Mouse (Mus musculus): Measurements from ENCODE around the gene Pdlim7. TPM values are rescaled to one million over a fixed set of nuclear protein-coding genes. Genes with fewer than 3 reads are reported as not detected.

Gene Pdlim7
- polyA plus RNA-seq, 1 experiment: 84.4 TPM

DNA sequence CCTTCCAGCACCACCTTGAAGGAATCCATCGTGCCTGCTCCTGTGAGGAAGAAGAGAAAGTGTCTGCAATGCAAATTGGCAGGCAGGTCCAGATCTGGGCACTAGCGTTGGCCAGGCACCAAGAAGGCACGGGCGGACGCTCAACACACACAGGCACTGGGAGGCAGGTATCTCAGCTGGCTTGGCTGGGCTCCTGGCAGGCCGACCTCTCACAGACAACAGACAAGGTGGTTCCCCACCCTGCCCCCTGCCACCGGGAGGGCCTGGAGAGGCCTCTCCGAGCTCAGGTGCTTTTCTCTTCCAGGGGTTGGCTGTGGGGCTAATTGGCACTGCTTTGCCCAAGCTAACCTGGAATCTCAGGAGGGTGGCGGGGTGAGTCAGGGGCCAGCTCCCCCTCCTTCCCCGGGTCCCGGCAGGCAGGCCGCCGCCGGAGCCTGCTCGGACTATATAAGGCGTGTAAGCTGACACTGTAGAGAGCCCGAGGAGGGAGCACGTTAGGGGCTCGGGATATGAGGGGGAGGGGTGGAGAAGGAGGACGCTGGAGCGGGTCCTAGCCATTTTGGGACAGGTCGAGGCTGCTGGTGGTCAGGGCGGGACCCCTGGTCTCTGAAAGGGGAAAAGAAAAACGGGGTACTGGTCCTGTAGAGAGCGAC, 971 bp downstream of the Pdlim7 start:
- Histone ChIP-seq H3K27ac (ENCODE audit: insufficient read depth, low read length) (no peak overlapping the region), H3K9ac (ENCODE audit: low read depth, poor library complexity, severe bottlenecking) (peak overlapping the region; percentile 74), H3K4me3 (ENCODE audit: low read depth, low read length) (peak overlapping the region; percentile 76), H3K4me1 (ENCODE audit: control insufficient read depth, insufficient read depth, low read length) (peaks cover 11% of the 10 kb centered on the region), H3K9me3 (replicated peaks; ENCODE audit: control insufficient read depth, insufficient read depth, low read length, poor library complexity, severe bottlenecking) (no peaks in the 10 kb centered on the region), H3K27me3 (ENCODE audit: control insufficient read depth, insufficient read depth, low read length, poor library complexity, severe bottlenecking) (no peaks in the 10 kb centered on the region), H3K36me3 (ENCODE audit: control insufficient read depth, insufficient read depth, low read length, poor library complexity, severe bottlenecking) (no peaks in the 10 kb centered on the region)
- TF ChIP-seq EP300 (IDR thresholded peaks at IDR 0.05; ENCODE audit: insufficient read depth, low read depth, low read length) (0 out of 2 replicates have a peak, but pooled peaks have one; percentile 6), POLR2A (IDR thresholded peaks at IDR 0.05; ENCODE audit: insufficient read depth, low read length) (no peak)

GRCm38 (mm10) chr13:55511492-55511861, 2.0 kb downstream of the Pdlim7 start:
- Histone ChIP-seq H3K27me3 (ENCODE audit: control insufficient read depth, insufficient read depth, low read length, poor library complexity, severe bottlenecking) (no peaks in the 10 kb centered on the region), H3K9ac (ENCODE audit: low read depth, poor library complexity, severe bottlenecking) (peak overlapping the region; percentile 18; the same call in 1 of the 2 replicates), H3K36me3 (ENCODE audit: control insufficient read depth, insufficient read depth, low read length, poor library complexity, severe bottlenecking) (no peaks in the 10 kb centered on the region), H3K27ac (ENCODE audit: insufficient read depth, low read length) (peak overlapping the region; percentile 67), H3K4me1 (ENCODE audit: control insufficient read depth, insufficient read depth, low read length) (peaks cover 11% of the 10 kb centered on the region), H3K9me3 (replicated peaks; ENCODE audit: control insufficient read depth, insufficient read depth, low read length, poor library complexity, severe bottlenecking) (no peaks in the 10 kb centered on the region), H3K4me3 (ENCODE audit: low read depth, low read length) (no peak overlapping the region)
- no peak for TF ChIP-seq POLR2A (IDR thresholded peaks at IDR 0.05; ENCODE audit: insufficient read depth, low read length)
- no peak for TF ChIP-seq EP300 (IDR thresholded peaks at IDR 0.05; ENCODE audit: insufficient read depth, low read depth, low read length)
- TF ChIP-seq CTCF (IDR thresholded peaks at IDR 0.05; ENCODE audit: low read depth, low read length): no peak

DNA sequence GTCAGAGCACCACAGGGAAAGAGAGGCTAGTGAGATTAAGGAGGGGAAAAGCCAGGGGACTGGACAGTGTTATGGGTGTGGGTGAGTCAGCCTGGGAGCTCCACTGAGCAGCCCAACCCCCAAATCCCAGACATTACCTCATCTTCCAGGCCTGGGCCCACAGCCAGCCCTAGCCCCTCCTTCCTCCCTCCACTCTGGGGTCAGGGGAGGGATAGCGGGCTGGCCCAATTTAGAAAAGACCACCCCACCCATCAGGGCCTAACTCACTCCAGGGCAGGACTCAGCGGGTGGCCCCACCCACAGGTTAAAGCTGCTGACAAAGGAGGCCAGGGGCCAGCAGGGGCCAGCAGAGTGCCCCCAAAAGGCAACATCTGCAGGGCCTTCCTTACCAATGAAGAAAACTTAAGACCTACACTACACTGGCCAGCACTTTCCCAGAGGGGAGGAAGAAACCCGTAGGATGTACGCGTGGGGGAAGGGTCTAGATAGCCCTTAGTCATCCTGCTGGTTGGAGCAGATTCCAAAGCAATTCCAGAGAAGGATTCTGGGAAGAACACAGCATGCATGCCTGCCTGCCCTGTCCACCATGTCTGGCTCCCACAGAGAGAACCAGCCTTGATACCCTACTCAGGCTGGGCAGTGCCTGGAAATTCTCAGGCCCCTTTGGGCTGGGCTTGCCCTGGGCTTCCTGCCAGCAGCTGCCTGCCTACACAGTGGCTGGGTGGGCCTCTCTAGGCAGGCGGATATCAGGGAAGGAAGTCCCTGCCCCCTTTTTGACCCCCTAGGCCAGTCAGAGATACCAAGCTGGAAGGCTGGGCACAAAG, 2.6 kb downstream of the Pdlim7 start:
- no peak overlapping the region for H3K4me3 ChIP-seq (ENCODE audit: low read depth, low read length)
- H3K4me1 ChIP-seq (ENCODE audit: control insufficient read depth, insufficient read depth, low read length): peaks cover 11% of the 10 kb centered on the region
- H3K27me3 ChIP-seq (ENCODE audit: control insufficient read depth, insufficient read depth, low read length, poor library complexity, severe bottlenecking): no peaks in the 10 kb centered on the region
- no peaks in the 10 kb centered on the region for H3K9me3 ChIP-seq (replicated peaks; ENCODE audit: control insufficient read depth, insufficient read depth, low read length, poor library complexity, severe bottlenecking)
- H3K27ac ChIP-seq (ENCODE audit: insufficient read depth, low read length): peak overlapping the region; percentile 67
- peaks cover 4% of the 10 kb centered on the region; the same call in 1 of the 2 replicates for H3K36me3 ChIP-seq (ENCODE audit: control insufficient read depth, insufficient read depth, low read length, poor library complexity, severe bottlenecking)
- TF ChIP-seq CTCF (IDR thresholded peaks at IDR 0.05; ENCODE audit: low read depth, low read length) (peak; percentile 20), EP300 (IDR thresholded peaks at IDR 0.05; ENCODE audit: insufficient read depth, low read depth, low read length) (no peak), POLR2A (IDR thresholded peaks at IDR 0.05; ENCODE audit: insufficient read depth, low read length) (no peak)
- H3K9ac ChIP-seq (ENCODE audit: low read depth, poor library complexity, severe bottlenecking): peak overlapping the region; percentile 18

GRCm38 (mm10) chr13:55510332-55510667, 3.2 kb downstream of the Pdlim7 start:
- no peak overlapping the region for H3K4me3 ChIP-seq (ENCODE audit: low read depth, low read length)
- TF ChIP-seq EP300 (IDR thresholded peaks at IDR 0.05; ENCODE audit: insufficient read depth, low read depth, low read length): 0 out of 2 replicates have a peak, but pooled peaks have one; percentile 20
- no peak for TF ChIP-seq CTCF (IDR thresholded peaks at IDR 0.05; ENCODE audit: low read depth, low read length)
- H3K9ac ChIP-seq (ENCODE audit: low read depth, poor library complexity, severe bottlenecking): peak overlapping the region; percentile 18; the same call in 1 of the 2 replicates
- peak overlapping the region; percentile 67 for H3K27ac ChIP-seq (ENCODE audit: insufficient read depth, low read length)
- H3K4me1 ChIP-seq (ENCODE audit: control insufficient read depth, insufficient read depth, low read length): peaks cover 11% of the 10 kb centered on the region
- peaks cover 6% of the 10 kb centered on the region; the same call in 1 of the 2 replicates for H3K36me3 ChIP-seq (ENCODE audit: control insufficient read depth, insufficient read depth, low read length, poor library complexity, severe bottlenecking)
- H3K9me3 ChIP-seq (replicated peaks; ENCODE audit: control insufficient read depth, insufficient read depth, low read length, poor library complexity, severe bottlenecking): no peaks in the 10 kb centered on the region
- no peaks in the 10 kb centered on the region for H3K27me3 ChIP-seq (ENCODE audit: control insufficient read depth, insufficient read depth, low read length, poor library complexity, severe bottlenecking)

DNA sequence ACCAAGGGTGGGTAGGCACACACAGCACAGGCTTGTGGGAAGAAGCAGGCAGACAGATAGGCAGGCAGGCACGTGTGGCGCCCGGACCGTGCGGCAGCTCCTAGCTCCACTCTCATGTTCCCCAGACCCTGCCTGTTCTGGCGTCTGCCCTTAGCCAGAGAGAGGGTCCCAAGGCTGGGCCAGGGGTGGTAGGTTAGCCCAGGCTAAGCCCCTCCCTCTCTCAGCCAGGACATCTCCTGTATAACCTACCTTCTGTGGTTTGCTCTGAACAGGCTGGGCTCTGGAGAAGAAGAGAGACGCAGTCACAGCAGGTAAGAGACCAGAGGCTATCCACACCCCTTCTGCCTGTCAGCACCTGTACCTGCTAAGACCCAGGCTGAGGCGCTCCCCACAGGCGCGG, 4.9 kb downstream of the Pdlim7 start:
- Histone ChIP-seq H3K4me1 (ENCODE audit: control insufficient read depth, insufficient read depth, low read length) (peaks cover 11% of the 10 kb centered on the region), H3K9me3 (replicated peaks; ENCODE audit: control insufficient read depth, insufficient read depth, low read length, poor library complexity, severe bottlenecking) (no peaks in the 10 kb centered on the region), H3K36me3 (ENCODE audit: control insufficient read depth, insufficient read depth, low read length, poor library complexity, severe bottlenecking) (peaks cover 15% of the 10 kb centered on the region), H3K9ac (ENCODE audit: low read depth, poor library complexity, severe bottlenecking) (no peak overlapping the region), H3K27ac (ENCODE audit: insufficient read depth, low read length) (no peak overlapping the region), H3K27me3 (ENCODE audit: control insufficient read depth, insufficient read depth, low read length, poor library complexity, severe bottlenecking) (no peaks in the 10 kb centered on the region), H3K4me3 (ENCODE audit: low read depth, low read length) (peak overlapping the region; percentile 28; the same call in 1 of the 2 replicates)
- TF ChIP-seq POLR2A (IDR thresholded peaks at IDR 0.05; ENCODE audit: insufficient read depth, low read length) (no peak), CTCF (IDR thresholded peaks at IDR 0.05; ENCODE audit: low read depth, low read length) (no peak), EP300 (IDR thresholded peaks at IDR 0.05; ENCODE audit: insufficient read depth, low read depth, low read length) (no peak)

DNA sequence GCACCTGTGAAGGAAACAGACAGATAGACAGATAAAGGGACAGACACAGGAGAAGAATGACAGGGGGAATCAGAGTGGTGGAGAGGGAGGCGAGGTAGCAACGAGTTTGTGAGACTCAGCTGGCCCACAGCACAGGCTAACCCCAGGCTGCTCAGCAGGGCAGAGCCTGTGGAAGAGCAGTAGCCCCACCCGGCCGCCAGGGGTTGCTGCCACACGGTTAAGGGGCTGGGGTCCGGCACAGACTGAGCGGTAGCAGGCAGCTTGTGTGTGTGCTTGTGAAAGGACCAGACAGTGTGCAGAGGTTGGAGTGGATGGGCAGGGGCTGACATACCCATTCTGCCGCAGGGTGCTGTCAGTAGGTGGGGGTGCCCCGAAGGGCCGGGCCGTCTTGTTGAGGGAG, 5.6 kb downstream of the Pdlim7 start:
- Histone ChIP-seq H3K4me1 (ENCODE audit: control insufficient read depth, insufficient read depth, low read length) (peaks cover 11% of the 10 kb centered on the region), H3K27ac (ENCODE audit: insufficient read depth, low read length) (no peak overlapping the region), H3K4me3 (ENCODE audit: low read depth, low read length) (no peak overlapping the region), H3K27me3 (ENCODE audit: control insufficient read depth, insufficient read depth, low read length, poor library complexity, severe bottlenecking) (no peaks in the 10 kb centered on the region), H3K36me3 (ENCODE audit: control insufficient read depth, insufficient read depth, low read length, poor library complexity, severe bottlenecking) (peaks cover 20% of the 10 kb centered on the region), H3K9me3 (replicated peaks; ENCODE audit: control insufficient read depth, insufficient read depth, low read length, poor library complexity, severe bottlenecking) (no peaks in the 10 kb centered on the region), H3K9ac (ENCODE audit: low read depth, poor library complexity, severe bottlenecking) (no peak overlapping the region)
- no peak for TF ChIP-seq POLR2A (IDR thresholded peaks at IDR 0.05; ENCODE audit: insufficient read depth, low read length)
- peak; percentile 60 for TF ChIP-seq CTCF (IDR thresholded peaks at IDR 0.05; ENCODE audit: low read depth, low read length)
- no peak for TF ChIP-seq EP300 (IDR thresholded peaks at IDR 0.05; ENCODE audit: insufficient read depth, low read depth, low read length)
